Mouse (Mus musculus): ENCODE measurements around the gene Pttg1ip. TPM values are rescaled to one million over a fixed set of nuclear protein-coding genes. Genes with fewer than 3 reads are reported as not detected.

Pttg1ip gene
- total RNA-seq (2022) = 10 to 100 TPM; 80.9 to 92.5 (median 89.4) TPM

DNA sequence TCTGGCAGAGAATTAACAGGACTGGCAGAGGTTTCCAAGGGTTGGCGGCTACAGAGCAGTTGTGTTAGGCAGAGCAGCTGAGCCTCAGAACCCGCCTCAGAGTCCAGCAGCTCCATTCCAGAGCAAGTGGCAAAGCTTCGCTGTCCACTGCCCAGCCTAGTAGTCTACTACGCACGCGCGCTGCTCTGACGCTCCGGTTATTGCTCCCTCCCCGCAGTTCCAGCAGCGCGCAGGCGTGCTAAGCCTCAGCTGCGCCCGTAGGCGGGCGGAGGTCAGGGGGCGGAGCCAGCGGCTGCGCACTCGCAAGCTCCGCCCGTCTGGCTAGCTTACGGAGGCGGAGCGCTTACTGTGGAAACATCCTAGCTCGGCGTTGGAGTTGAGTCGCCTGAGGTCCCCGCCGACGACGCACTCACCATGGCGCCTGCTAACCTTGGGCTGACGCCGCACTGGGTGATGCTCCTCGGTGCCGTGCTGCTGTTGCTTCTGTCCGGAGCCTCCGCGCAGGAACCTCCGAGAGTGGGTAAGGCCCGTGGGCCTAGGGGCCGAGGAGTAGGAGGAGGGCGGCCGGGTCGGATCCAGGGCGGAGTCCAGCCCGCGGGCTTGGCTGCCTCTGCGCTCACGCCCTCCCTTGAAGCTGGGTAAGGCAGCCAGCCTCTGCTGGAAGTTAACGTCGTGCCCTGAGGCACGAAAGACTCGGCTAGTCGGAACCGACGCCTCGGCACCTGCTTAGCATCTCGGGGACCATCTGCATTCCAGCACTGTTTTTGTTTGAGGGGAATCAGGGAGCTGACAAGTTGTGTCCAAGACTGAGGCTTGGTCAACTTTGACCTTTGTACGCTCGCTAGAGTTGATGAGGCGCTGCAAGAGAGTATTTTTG, at the start of gene Pttg1ip:
Gene Pttg1ip (plus strand): TSS at position 313 of the 877 bp plus-strand sequence.
- DNase-seq (ENCODE audit: low spot score in 2 of 2) = peak; percentile 85 to 96

DNA sequence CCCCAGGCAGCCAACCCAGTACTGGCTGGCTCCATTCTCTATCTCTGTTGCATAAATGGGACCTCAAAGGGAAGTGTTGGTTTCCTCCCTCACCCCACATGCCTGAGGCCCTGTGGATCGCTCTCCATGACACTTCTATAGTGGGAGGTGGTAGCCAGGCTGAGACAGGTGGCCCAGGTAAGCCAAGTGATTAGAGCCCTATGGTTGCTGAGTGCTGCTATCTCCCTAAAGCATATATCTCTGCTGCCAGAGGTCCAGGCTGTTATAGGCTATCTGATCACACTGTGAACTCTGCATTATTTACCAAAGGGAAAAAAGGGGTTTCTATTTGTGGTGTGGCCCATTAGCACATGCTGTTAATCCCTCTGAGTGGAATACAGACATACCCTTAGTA, 49.5 kb upstream of the Pttg1ip start:
- DNase-seq (ENCODE audit: low spot score in 2 of 2) = no peak

DNA sequence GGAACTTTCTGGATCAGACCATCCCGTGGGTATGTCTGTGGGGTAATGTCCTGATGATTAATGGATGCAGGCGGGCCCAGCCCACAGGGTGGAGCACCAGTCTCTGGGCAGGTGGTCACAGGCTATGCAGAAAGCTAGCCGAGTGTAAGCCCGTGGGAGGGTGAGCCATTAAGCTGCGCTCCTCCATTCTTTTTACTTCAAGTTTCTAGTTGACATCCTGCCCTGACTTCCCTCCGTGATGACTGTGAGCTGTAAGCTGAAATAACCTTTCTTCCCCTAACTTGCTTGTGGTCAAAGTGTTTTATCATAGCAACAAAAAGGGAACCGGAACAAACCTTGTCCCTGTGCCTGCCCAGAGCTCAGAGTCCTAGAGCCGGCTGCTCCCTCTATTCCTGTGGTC, 44.8 kb upstream of the Pttg1ip start:
- no peak for DNase-seq (ENCODE audit: low spot score in 2 of 2)

DNA sequence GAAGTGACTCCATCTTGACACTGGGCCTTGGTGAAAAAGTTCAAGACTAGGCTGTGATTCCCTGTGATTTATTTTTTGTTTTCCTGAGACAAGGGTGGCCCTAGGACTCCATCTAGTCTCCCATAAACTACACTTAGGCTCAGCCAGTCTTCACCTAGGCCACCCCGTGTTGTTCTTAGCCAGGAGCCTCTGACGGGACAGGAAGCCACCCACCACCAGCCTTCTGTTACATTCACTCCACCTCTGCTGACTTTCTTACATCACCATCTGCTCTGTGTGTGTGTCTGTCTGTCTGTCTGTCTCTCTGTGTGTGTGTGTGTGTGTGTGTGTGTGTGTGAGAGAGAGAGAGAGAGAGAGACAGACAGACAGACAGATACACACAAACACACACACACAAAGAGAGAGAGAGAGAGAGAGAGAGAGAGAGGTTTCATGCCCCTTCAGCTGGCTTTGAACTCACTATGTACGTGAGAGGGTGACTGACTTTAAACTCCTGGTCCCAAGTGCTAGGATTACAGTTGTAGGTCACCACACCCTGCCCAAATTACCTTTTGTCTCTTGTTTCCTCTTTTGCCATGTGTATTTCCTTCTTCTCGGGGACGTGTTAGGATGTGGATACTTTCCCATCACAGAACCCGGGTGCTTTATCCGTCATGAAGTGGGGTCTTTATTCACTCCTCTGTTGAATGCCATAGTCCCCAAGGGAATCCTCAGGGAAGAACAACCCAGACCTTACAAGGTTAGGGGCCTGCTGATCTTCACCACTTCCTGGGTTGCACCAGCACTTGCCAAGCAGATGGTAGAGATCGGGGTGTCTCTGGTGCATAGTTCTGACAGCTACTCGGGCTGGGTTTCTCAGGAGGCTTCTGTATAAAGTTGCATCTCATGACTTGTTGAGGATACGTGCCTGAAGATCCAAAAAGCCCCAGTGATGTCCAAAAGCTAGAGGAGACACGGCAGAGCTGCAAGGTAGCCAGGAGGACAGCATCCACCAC, 44.0 kb upstream of the Pttg1ip start:
- no peak for DNase-seq (ENCODE audit: low spot score in 2 of 2)

DNA sequence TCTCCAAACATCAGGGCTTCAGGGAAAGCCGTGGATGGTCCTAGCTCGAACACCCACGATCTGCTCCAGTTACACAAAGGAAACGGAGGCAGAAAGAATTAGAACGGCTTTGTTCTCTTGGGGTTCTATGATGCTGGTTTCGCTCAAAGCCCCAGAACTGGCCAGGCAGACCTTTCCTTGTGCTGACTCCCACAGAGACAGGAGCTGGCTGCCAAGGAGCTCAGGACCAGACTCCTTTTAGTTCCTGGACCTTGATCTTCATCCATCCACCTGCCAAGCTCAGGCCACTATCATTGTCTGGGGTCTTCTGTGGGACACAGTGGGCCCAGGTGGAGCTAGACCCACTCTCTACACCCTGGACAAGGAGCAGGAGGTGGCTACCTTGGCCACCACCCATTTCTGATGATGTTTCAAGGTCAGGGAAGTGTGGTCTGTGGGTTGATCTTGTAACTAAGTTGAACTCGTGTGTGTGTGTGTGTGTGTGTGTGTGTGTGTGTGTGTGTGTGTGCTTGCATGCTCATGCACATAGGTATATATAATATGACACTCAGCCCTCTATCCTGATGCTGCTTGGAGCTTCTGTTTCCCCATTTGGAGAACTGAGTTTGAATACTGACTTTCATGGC, 42.1 kb upstream of the Pttg1ip start:
- no peak for DNase-seq (ENCODE audit: low spot score in 2 of 2)

DNA sequence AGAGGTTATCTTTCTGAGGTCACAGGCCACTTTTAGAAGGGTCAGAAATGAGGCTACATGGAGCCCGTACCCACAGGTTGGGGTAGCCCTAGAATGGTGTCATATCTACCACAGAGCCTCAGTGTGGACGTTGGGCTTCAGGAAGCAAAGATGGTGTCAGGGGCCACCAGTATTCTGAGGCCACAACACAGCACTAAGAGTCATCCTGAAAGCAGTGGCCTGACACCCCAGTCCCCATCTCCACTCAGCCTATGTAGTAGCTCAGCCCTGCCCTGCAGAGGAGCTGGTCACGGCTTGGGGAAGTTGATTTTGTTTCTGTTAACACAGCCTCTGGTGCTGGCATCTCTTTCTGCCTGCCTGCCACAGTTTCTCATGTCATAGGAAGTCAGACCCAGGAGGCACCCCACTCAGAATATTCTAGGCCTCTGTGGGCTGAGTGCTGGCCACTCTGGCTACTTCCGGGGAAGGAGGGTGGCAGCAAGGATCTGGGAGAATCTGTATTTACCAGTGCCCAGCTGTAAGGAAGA, 40.9 kb upstream of the Pttg1ip start:
- DNase-seq (ENCODE audit: low spot score in 2 of 2) = no peak

DNA sequence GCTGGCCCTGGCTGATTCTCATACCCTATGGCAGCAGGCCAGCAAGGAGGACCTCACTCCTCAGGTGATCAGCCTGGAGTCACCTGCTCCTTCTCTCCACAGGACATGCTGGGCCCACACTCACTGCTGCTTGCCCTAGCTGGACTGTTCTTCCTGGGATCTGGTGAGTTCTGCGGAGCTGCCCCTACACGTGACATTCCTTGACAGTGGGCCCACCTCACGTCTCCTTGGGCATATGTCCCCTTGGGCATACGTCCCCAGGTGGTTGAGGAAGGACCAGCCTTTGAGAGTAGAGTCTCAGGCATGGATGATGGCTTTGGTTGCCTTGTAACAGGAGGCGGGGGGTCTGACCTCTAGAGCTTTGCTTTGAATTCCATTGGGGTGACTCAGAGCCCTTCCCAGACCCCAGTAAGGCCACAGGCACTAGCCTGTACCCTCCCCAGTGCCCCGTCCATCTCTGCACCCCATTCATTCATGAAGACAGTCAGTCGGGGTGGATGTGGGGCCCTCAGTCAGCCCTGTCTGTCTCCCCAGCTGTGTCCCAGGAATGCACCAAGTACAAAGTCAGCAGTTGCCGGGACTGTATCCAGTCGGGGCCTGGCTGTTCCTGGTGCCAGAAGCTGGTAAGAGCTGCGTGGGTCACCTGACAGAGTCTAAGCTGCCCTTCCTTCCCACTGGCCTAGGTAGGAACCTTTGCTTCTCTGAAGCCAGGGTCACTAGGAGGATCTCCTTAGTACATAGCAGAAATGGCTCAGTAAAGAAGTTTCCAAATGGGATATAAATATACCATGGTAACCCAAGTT, 39.5 kb upstream of the Pttg1ip start:
- DNase-seq (ENCODE audit: low spot score in 2 of 2) = no peak

DNA sequence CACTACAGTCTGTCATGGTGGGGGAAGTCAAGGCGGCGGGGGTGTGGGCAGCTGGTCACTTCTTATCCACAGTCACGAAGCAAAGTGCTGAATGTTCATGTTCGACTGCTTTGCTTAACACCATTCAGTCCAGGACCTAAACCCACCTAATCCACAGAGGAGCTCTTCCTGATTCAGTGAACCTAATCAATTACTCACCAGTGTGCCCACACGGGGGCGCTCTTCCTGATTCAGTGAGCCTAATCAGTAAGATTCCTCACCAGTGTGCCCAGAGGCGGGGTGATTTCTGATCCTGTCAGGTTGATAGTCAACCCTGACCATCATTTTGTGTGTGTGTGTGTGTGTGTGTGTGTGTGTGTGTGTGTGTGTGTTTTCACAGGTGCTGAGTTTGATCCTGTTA, 38.3 kb upstream of the Pttg1ip start:
- no peak for DNase-seq (ENCODE audit: low spot score in 2 of 2)

DNA sequence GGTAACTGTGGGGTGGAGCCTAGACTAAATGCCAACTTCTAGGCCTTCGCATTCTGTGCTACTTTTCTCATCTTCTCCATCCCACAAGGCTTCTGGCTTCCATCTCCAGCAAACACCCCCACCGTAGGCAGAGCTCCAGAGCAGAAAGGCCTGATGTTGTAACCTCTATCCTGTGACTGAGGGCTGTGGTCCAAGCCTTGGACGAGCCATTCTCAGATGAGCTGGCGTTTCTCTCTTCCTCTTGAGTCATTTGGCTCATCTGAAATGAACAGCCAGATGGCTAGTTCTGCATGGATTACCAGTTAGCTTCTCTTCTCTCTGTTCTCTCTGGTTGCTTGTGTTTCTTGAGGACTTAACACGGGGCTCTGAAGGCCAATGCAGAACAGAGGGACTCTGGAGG, 36.6 kb upstream of the Pttg1ip start:
- peak in 1 of 2 experiments; percentile 79 for DNase-seq (ENCODE audit: low spot score in 2 of 2)

DNA sequence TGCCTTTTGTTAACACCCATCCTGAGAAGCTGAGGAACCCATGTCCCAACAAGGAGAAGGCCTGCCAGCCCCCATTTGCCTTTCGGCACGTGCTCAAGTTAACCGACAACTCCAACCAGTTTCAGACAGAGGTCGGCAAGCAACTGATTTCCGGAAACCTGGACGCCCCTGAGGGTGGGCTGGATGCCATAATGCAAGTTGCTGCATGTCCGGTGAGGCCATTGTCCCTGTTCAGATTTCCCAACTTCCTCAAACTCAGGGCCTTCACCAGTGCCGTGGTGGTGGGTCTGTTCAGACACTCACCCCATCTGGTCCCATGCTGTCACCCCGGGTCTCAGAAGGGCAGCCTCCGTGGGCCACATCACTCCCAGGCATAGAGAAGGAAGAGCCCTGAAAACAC, 32.9 kb upstream of the Pttg1ip start:
- DNase-seq (ENCODE audit: low spot score in 2 of 2) = no peak

DNA sequence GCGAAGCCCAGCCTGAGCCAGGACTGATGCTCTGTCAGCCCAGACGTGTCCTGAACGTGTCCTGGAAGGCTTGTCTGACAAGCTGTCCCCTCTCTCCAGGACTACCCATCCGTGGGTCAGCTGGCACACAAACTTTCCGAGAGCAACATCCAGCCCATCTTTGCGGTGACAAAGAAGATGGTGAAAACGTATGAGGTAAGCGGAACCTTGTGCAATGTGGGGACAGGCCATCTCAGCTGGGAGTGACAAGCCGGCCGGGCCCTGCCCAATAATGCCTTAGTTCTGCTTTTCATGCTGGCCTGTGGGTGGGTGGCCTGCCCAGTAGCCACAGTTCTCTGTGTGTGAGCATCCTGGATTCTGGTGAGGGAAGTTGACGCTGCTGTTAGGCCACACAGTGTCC, 30.6 kb upstream of the Pttg1ip start:
- DNase-seq (ENCODE audit: low spot score in 2 of 2) = no peak

DNA sequence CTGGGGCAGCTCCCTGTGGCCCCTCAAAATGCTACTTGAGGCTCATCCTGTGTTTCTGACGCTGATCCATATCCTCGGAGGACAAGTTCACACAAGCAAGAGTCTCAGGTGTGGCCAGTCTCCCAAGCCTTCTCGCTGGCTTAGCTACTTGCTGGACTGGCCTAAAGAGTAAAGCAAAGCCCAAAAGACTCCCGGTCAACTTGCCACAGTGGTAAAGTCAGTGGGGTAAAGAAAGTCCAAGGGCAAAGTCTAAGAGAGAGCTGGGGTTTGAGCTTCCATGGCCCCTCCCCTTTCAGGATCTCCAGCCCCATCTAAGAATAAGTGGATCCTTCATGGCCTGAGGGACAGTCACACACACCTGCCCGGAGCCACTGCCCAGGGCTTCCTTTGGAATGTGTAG, 29.4 kb upstream of the Pttg1ip start:
- no peak for DNase-seq (ENCODE audit: low spot score in 2 of 2)

DNA sequence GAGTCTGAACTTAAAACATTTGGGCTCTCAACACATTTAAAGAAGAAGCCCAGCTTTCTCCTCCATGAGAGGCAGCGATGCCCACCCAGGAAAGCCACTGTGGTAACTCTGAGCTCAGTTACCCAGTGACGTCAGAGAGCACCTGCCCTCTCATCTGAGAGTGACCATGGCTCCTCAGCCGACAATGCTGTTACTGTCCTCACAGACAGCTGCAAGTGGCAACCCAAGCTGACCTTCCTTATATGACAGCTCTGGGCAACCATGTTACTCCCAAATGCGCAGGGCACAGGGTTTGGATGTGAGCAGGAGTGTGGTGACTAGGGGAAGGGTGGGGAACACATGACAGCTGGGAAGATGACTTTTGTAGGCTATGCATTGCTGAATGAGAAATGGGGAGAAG, 28.2 kb upstream of the Pttg1ip start:
- DNase-seq (ENCODE audit: low spot score in 2 of 2) = no peak

DNA sequence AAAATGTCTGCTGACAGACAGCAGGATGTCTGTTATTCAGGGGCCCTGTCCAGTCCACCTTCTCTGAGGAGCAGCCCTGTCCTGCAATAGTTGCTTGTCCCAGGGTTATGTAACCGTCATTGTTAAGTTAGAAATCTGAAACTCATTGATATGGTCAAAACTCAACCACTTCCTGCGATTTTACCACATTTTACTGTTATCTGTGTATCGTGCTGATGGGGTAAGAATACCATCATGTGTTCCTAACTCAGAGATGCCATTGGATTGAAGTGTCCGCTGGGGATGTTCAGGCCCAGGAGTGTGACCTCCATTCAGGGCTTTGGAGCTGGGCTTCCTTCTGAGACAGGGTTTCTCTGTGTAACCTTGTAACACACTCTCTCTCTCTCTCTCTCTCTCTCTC, 26.6 kb upstream of the Pttg1ip start:
- no peak for DNase-seq (ENCODE audit: low spot score in 2 of 2)

DNA sequence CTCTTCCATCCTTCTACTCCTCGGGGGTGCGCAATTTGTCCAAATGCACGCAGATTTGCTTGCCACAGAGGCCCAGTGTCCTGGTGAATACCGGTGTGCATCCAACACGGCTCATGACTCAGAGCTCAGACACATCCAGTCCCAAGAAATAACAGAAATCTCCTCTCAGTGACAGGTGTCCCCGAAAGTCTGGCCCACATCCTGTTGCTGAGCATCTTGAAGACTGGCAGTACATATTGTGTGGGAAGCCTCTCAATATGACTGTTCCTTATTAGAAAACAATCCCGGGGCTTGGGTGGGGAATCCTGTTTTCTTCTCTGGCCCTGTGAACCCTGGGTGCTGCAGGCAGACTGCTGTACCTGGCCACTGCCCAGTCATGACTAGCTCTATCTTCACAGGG, 24.9 kb upstream of the Pttg1ip start:
- no peak for DNase-seq (ENCODE audit: low spot score in 2 of 2)

DNA sequence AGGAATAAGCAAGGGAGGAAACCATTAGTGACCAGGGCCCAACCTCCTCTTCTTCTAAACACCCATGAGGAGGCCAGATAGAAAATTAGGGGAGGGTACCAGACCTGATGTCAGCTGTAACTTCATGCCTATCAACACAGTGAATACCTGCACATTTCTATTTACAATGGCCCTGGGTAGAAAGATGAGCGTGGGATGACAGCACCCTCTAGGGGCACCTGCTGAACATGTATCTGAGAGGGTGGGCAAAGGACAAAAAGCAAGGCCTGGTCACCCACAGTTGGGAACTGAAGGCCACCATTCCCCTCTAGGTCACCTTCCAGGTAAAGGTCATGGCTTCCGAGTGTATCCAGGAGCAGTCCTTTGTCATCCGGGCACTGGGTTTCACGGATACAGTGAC, 23.9 kb upstream of the Pttg1ip start:
- DNase-seq (ENCODE audit: low spot score in 2 of 2) = no peak

DNA sequence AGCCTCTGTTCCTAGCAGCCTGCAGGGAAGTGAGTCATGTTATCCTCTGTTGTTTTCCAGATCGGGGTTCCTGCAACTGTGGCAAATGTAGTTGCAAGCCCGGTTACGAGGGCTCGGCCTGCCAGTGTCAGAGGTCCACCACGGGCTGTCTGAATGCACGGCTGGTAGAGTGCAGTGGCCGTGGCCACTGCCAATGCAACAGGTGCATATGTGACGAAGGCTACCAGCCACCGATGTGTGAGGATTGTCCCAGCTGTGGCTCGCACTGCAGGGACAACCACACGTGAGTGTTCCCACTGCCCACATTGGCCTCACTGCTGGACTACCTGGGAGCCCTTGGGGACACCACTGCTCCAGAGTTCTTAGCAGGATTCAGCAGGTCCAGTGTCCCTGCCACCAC, 21.4 kb upstream of the Pttg1ip start:
- DNase-seq (ENCODE audit: low spot score in 2 of 2) = no peak

DNA sequence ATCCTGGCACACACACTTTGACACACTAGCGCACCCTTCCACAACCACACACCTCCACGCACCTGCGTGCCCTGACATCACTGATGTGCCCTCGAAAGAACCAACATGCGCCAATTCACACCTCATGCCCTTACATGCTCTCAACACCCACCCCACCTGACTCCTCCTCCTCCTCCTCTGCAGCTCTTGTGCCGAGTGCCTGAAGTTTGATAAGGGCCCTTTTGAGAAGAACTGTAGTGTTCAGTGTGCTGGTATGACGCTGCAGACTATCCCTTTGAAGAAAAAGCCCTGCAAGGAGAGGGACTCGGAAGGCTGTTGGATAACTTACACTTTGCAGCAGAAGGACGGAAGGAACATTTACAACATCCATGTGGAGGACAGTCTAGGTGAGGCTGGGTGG, 20.7 kb upstream of the Pttg1ip start:
- no peak for DNase-seq (ENCODE audit: low spot score in 2 of 2)

DNA sequence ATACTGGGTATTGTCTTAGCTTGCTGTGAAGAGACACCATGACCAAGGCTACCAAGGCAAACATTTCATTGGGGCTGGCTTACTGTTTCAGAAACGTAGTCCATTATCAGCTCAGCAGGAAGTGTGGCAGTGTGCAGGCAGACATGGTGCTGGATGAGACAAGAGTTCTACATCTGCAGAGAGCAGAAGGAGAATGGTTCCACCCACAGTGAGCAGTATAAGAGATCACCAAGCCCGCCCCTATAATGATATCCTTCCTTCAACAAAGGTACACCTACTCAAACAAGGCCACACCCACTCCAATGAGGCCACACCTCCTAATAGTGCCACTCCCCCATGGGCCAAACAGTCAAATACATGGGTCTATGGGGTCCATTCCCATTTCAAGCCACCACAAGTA, 20.0 kb upstream of the Pttg1ip start:
- no peak for DNase-seq (ENCODE audit: low spot score in 2 of 2)

DNA sequence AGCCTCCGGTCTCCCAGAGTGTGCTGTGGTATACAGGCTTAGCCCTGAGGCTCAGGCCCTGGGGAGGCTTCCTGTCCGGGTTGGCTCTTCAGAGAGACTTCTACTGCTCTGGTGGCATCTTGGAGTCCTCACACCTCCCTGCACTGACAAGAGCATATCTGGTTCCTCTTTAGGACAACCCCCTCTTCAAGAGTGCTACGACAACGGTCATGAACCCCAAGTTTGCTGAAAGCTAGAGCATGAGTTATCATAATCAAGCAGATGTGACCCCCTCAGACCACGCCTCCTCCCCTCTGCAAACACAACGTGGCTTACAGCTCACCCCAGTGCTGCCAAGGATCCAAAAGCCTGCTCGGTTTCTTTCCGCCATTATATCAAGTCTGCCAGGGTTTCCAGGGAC, 16.5 kb upstream of the Pttg1ip start:
- no peak for DNase-seq (ENCODE audit: low spot score in 2 of 2)

DNA sequence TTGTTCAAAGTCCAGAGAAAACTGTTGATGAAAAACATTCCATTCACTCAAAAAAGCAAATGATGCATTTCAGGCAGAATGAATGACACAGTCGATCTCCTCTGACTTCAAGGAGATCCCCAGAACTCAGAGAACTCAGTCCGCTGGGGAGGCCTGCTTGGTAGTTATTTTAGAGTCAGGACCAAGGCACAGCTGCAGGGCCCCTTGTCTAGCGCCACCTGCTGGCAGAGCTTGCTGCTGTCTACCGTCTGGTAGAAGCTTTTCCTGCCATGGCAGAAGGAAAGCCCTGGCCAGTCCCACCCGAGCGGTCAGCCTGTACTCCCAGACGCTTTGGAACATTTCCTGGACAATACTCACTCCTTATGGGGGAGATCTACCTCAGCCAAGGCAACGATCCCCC, 14.9 kb upstream of the Pttg1ip start:
- peak in 1 of 2 experiments; percentile 46 for DNase-seq (ENCODE audit: low spot score in 2 of 2)
